Mouse (Mus musculus) stomach, postnatal 0 days (tissue): ENCODE results near the gene Lrp1. TPM values are rescaled to one million over a fixed set of nuclear protein-coding genes. Genes with fewer than 3 reads are reported as not detected.

Source experiments
- ATAC-seq: fragments of 200-750 bp; cut with Nextera tagmentation; 2 replicates; pipeline ENCODE4 v1.8.0; 2017; ENCODE audit not compliant: low FRiP score, low TSS enrichment
- DNase-seq: peaks from one replicate; pipeline ENCODE4 v3.0.0-alpha.2; 2016; ENCODE audit warnings: low spot score
- H3K27ac ChIP-seq: fragments of 300-500 bp; sonication (generic); replicated peaks from 2 replicates; pipeline ENCODE4 v1.5.1; 2014; ENCODE audit warnings: mild to moderate bottlenecking, control low read depth
- H3K27me3 ChIP-seq: fragments of 300-500 bp; sonication (generic); 2 replicates; pipeline ENCODE4 v1.6.1; 2014; ENCODE audit warnings: low read length; ENCODE audit not compliant: control insufficient read depth, insufficient read depth
- H3K36me3 ChIP-seq: fragments of 300-500 bp; sonication (generic); 2 replicates; pipeline ENCODE4 v1.6.1; 2014; ENCODE audit warnings: low read length, mixed read lengths; ENCODE audit not compliant: control insufficient read depth, insufficient read depth
- H3K4me1 ChIP-seq: fragments of 300-500 bp; sonication (generic); replicated peaks from 2 replicates; pipeline ENCODE4 v1.6.1; 2014; ENCODE audit warnings: antibody characterized with exemption; ENCODE audit not compliant: control insufficient read depth, insufficient read depth
- H3K4me2 ChIP-seq: fragments of 300-500 bp; sonication (generic); replicated peaks from 2 replicates; pipeline ENCODE4 v1.6.1; 2014; ENCODE audit warnings: low read depth, mild to moderate bottlenecking, control low read depth, moderate library complexity
- H3K4me3 ChIP-seq: fragments of 300-500 bp; sonication (generic); 2 replicates; pipeline ENCODE4 v1.5.1; 2014; ENCODE audit warnings: low read depth, low read length, control low read depth
- H3K9ac ChIP-seq: fragments of 300-500 bp; sonication (generic); 2 replicates; pipeline ENCODE4 v1.6.1; 2014; ENCODE audit warnings: mild to moderate bottlenecking, low read length, control low read depth, mixed read lengths
- H3K9me3 ChIP-seq: fragments of 300-500 bp; sonication (generic); 2 replicates; pipeline ENCODE4 v1.6.1; 2016; ENCODE audit warnings: low read length; ENCODE audit not compliant: control insufficient read depth
- CTCF ChIP-seq: IDR thresholded peaks from 2 replicates; pipeline ENCODE4 v1.5.1; 2016; ENCODE audit warnings: antibody characterized with exemption, low read depth, mild to moderate bottlenecking, moderate library complexity
- EP300 ChIP-seq: optimal IDR thresholded peaks from 2 replicates; pipeline ENCODE3; 2016; ENCODE audit warnings: antibody characterized with exemption
- WGBS: fragments of 180-500 bp; shearing (Covaris S2); extraction: QIAGEN DNeasy Blood & Tissue Kit; methylation state at CpG from one replicate; pipeline ENCODE4 v1.1.7; 2014; 5-methylcytosine and 5-hydroxymethylcytosine counted together
- polyA plus RNA-seq: library from polyadenylated mRNA; unstranded; fragments of >200 nt; fragmentation: Nextera tagmentation; extraction: Ambion mirVana; gene quantifications from 2 replicates; pipeline ENCODE4 v1.2.1, GENCODE M21; 2015

Lrp1 gene
- polyA plus RNA-seq, 1 experiment from 2014 or later, result 32.7 TPM

GRCm38 (mm10) chr10:127509837-127510701 is 110.9 kb downstream of the Lrp1 start:
- no peak for DNase-seq
- Histone ChIP-seq H3K36me3 (no peaks in the 10 kb centered on the region), H3K27ac (no peak overlapping the region), H3K9ac (no peak overlapping the region), H3K4me1 (peaks cover 11% of the 10 kb centered on the region), H3K4me3 (no peak overlapping the region), H3K27me3 (peaks cover 6% of the 10 kb centered on the region; the same call in 1 of the 2 replicates), H3K9me3 (no peaks in the 10 kb centered on the region), H3K4me2 (0 out of 2 replicates have a peak overlapping the region, but pooled peaks have one; percentile 58)
- ATAC-seq, result no peak
- no peak for TF ChIP-seq CTCF
- no peak for TF ChIP-seq EP300
- WGBS, result 37% methylated on average over 16 of the region's 17 CpGs

GRCm38 (mm10) chr10:127509051-127509836 is 111.7 kb downstream of the Lrp1 start:
- peak overlapping the region; percentile 58 for H3K4me2 ChIP-seq
- peaks cover 11% of the 10 kb centered on the region for H3K4me1 ChIP-seq
- no peaks in the 10 kb centered on the region for H3K36me3 ChIP-seq
- peaks cover 6% of the 10 kb centered on the region; the same call in 1 of the 2 replicates for H3K27me3 ChIP-seq
- TF ChIP-seq EP300 (no peak), CTCF (peak; percentile 88)
- peak overlapping the region; percentile 34 for H3K4me3 ChIP-seq
- H3K9me3 ChIP-seq, result no peaks in the 10 kb centered on the region
- no peak overlapping the region for H3K27ac ChIP-seq
- H3K9ac ChIP-seq, result no peak overlapping the region
- DNase-seq (peak; percentile 88), ATAC-seq (peak; percentile 33)
- 4% methylated on average over 32 of the region's 35 CpGs for WGBS

GRCm38 (mm10) chr10:127508239-127508638 is 112.7 kb downstream of the Lrp1 start:
- no peak overlapping the region; the same call in 1 of the 2 replicates for H3K9ac ChIP-seq
- H3K27me3 ChIP-seq, result peaks cover 6% of the 10 kb centered on the region; the same call in 1 of the 2 replicates
- ATAC-seq, result no peak
- peak overlapping the region; percentile 36; the same call in 1 of the 2 replicates for H3K4me2 ChIP-seq
- H3K4me1 ChIP-seq, result peaks cover 7% of the 10 kb centered on the region; the same call in 1 of the 2 replicates
- H3K36me3 ChIP-seq, result 0 out of 2 replicates have a peak, but pooled peaks cover 3% of the 10 kb centered on the region
- no peak for TF ChIP-seq EP300
- TF ChIP-seq CTCF, result peak; percentile 83
- 10% methylated on average over 15 of the region's 15 CpGs for WGBS
- no peaks in the 10 kb centered on the region for H3K9me3 ChIP-seq
- peak; percentile 89 for DNase-seq
- no peak overlapping the region for H3K27ac ChIP-seq
- no peak overlapping the region for H3K4me3 ChIP-seq

GRCm38 (mm10) chr10:127500894-127501893 is 119.8 kb downstream of the Lrp1 start, which contains the start of gene Stac3:
Gene Stac3, plus strand, starts transcription at chr10:127501686.
- no peak within 1 kb of the TSS for H3K4me2 ChIP-seq
- no peaks in the 10 kb centered on the region for H3K27me3 ChIP-seq
- ATAC-seq (0 out of 2 replicates have a peak, but pooled peaks have one; percentile 28), DNase-seq (no peak)
- no peak for TF ChIP-seq EP300
- H3K4me3 ChIP-seq, result no peak within 1 kb of the TSS
- WGBS, result 68% methylated on average over 12 of the region's 13 CpGs
- no peak within 1 kb of the TSS for H3K9ac ChIP-seq
- H3K9me3 ChIP-seq, result no peaks in the 10 kb centered on the region
- no peak within 1 kb of the TSS for H3K27ac ChIP-seq
- no peaks in the 10 kb centered on the region for H3K4me1 ChIP-seq
- H3K36me3 ChIP-seq, result peaks cover 21% of the 10 kb centered on the region

GRCm38 (mm10) chr10:127500042-127500441 is 120.9 kb downstream of the Lrp1 start:
- TF ChIP-seq CTCF, result no peak
- TF ChIP-seq EP300, result no peak
- H3K27me3 ChIP-seq, result no peaks in the 10 kb centered on the region
- H3K9ac ChIP-seq, result no peak overlapping the region
- H3K4me3 ChIP-seq, result no peak overlapping the region
- H3K9me3 ChIP-seq, result no peaks in the 10 kb centered on the region
- 79% methylated on average over 4 of the region's 4 CpGs for WGBS
- ATAC-seq, result no peak
- H3K4me1 ChIP-seq, result no peaks in the 10 kb centered on the region
- no peak for DNase-seq
- H3K36me3 ChIP-seq, result peaks cover 26% of the 10 kb centered on the region
- no peak overlapping the region for H3K27ac ChIP-seq
- H3K4me2 ChIP-seq, result no peak overlapping the region
